Mouse (Mus musculus) kidney, adult 2 months (tissue): ENCODE data around the gene Ypel2.

Source experiments
- CTCF ChIP-seq: fragments of 200-500 bp; conservative IDR thresholded peaks from 2 replicates; pipeline ENCODE4 v1.5.1; 2011; ENCODE audit warnings: low read depth, mild to moderate bottlenecking, control low read depth, low read length, moderate library complexity, mixed read lengths; ENCODE audit not compliant: insufficient read depth, insufficient read length
- POLR2A ChIP-seq: fragments of 200-500 bp; IDR thresholded peaks from one replicate; pipeline ENCODE4 v1.6.1; 2011; ENCODE audit warnings: low read depth, low read length, control low read depth

DNA sequence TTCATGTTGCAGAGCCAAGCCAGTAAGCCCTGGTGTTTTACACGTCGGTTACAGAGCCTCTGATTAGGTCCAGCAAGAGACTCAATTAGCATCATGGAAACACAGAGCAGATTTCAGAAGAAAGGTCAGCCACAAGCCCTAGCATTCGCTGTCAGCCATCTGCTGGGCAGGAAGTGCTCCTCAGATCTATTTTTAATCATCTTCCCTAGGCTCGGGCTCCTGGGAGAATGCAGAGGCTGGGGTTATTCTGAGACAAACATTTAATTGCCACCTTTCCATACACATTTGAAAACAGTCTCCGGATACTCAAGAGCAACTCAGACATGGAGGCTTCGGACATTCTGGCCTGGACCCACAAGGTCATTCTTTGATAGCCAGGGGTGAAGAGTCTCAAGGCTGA is 35.3 kb downstream of the Ypel2 start:
- no peak for TF ChIP-seq CTCF
- TF ChIP-seq POLR2A: no peak
